Mouse (Mus musculus): Measurements from ENCODE around the gene Tmem132d.

The Tmem132d gene

DNA sequence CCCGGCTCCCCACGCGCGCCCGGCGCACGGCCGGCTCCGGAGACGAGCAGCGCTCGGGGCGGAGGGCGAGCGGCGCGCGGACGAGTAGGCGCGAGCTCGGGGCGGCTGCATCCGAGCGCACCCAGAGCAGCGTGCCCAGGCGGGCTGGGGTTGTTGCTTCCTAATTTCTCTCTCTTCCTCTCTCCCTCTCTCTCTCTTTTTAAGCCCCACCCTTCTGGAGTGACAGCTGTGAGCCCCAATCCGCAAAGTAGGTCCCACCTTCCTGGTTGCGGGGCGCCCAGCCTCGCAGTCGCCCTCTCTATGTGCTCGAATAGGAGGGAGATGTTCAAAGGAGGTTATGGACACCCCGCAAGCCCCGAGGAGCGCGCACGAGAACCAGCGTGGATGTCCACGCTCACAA is at the start of gene Tmem132d:
Gene Tmem132d, minus strand, starts transcription at position 162 of the 400 bp plus-strand sequence.
- DNase-seq (ENCODE audit: low read depth, low spot score): no peak

GRCm38 (mm10) chr5:128480816-128481215 is 47.9 kb upstream of the Tmem132d start:
- DNase-seq (ENCODE audit: low read depth, low spot score): no peak

- no peak for DNase-seq (ENCODE audit: low read depth, low spot score)
These were observed 42.5 kb upstream of the Tmem132d start for GRCm38 (mm10) chr5:128475372-128475771.

DNA sequence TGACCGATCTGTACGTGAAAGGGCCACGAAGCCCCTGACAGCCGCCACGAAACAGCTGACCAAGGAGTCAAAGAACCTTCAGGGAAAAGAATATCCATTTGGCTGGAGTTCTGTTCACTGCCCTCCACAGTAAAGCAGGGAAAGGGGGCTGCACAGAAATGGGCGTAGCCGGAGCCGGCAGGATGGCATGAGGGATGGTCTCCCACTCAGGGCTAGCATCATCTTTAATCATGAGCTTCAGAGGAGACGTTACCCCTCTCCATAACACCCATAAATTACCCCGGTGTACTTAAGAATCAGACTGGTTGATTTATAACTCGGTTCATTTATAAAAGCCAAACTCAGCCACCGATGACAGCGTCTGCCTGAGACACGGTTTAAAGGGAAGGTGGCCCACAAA is 36.9 kb upstream of the Tmem132d start:
- DNase-seq (ENCODE audit: low read depth, low spot score): no peak

DNA sequence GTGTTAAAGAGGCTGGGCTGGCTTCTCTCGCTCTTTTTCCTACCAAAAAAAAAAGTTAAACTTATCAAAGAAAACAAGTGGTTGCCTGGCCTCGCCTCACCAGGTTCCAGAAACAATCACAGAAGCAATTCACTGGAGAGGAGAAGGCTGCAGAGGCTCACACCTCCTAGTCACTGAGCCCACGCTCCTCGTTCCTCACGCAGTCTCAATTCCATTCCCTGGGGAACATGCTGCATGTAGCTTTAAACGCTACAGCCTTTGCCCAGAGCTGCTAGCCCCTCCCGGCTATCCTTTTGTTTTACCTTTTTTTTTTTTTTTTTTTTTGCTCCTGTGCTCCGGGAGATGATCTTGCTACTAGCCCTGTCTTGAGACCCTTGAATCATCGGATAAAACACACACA is 31.6 kb upstream of the Tmem132d start:
- DNase-seq (ENCODE audit: low read depth, low spot score): no peak

GRCm38 (mm10) chr5:128460605-128461004 is 27.7 kb upstream of the Tmem132d start:
- DNase-seq (ENCODE audit: low read depth, low spot score): no peak

DNA sequence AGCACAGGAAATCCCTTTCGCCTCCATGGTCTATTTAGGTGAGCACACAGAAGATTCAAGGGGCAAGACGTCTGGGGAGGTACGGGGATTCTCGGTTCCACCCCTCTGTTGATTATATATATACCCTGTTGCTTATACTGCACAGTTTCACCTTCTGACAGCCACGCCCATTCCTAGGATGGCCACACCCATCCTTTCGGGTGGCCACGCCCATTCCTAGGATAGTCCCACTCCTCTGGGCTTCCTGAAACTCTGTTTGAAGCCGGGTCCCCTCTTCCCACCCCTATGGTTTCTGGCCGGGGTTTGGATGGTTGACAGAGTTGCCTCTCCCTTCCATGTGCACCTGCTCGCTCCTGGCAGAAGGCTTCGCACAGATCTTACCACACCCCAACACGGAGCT is 22.9 kb upstream of the Tmem132d start:
- no peak for DNase-seq (ENCODE audit: low read depth, low spot score)

DNA sequence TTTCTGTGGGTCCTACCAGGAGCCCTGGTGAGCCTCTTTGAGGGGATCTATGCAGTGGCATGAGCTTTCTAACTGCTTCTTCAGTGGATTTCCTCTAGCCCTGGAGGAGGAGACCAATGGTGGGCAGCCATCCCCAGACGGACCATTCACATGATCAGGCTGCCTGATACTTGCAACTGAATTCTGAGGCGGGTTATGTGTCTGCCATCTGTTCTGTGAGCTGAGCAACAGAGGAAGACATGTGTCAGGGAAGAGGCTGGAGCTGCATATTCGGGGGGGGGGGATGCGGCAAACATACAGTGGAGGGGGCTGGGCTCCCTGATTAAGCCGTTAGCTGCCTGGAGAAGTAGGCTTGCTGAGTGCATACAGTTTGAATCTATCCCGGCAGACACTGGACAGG is 19.3 kb upstream of the Tmem132d start:
- no peak for DNase-seq (ENCODE audit: low read depth, low spot score)

DNA sequence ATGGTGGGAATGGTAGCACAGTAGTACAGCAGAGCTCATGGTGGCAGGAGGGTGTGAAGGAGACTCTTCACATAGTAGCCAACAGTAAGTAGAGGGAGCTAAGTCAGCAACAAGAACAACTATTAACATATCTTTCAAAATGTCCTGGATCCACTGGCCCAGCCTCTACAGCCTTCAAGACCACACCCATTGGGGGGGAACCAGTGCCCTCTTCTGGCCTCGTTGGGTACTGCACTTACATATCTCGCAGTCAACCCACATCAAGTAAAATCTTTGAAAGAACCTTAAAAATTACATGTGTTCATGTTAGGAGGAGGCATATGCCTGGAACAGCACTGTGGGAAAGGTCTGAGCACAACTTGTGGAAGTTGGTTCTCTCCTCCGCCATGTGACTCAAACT is 17.9 kb upstream of the Tmem132d start:
- no peak for DNase-seq (ENCODE audit: low read depth, low spot score)

- no peak for DNase-seq (ENCODE audit: low read depth, low spot score)
These were observed 12.0 kb upstream of the Tmem132d start for GRCm38 (mm10) chr5:128444876-128445275.

DNA sequence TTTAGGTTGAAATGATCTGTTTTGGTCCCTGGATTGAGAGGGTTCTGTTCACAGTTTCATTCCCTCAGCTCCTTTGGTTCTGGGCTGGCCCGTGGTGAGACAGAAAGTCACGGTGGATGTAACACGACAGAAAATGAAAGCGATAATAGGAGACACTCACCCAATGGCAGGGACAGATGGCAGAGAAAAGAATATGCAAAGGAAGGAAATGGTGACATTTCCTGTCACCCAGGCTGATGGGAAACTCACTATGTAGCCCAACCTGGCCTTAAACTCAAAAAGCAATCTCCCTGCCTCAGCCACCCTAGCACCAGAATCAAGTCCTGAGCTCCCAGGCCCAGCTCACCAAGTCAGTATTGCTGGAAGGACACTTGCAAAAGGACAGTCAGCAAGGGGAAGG is 11.0 kb upstream of the Tmem132d start:
- no peak for DNase-seq (ENCODE audit: low read depth, low spot score)

DNA sequence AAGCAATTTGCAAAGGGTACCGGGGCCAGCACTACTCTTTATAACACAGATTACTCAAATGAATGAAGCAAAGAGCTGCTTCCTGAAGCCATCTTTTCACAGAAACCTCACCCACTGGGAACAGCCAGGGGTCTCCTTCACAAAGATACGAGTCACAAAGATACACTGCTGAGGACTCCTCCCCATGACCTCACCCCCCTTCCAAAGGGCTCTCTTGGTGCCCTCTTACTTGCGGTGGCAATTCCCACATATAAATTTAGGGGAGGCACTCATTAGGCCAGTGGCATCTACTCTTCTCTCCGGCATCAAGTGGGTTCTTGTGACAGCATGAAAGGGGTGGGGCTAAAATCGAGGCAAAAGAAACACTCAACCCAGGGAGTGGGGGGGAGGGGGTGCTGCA is 8.2 kb upstream of the Tmem132d start:
- no peak for DNase-seq (ENCODE audit: low read depth, low spot score)

GRCm38 (mm10) chr5:128439828-128440227 is 7.0 kb upstream of the Tmem132d start:
- DNase-seq (ENCODE audit: low read depth, low spot score): peak; percentile 25

GRCm38 (mm10) chr5:128438078-128438477 is 5.2 kb upstream of the Tmem132d start:
- no peak for DNase-seq (ENCODE audit: low read depth, low spot score)

GRCm38 (mm10) chr5:128436909-128437308 is 4.0 kb upstream of the Tmem132d start:
- peak; percentile 16 for DNase-seq (ENCODE audit: low read depth, low spot score)

- no peak for DNase-seq (ENCODE audit: low read depth, low spot score)
These were observed 2.8 kb upstream of the Tmem132d start for GRCm38 (mm10) chr5:128435683-128436082.

- DNase-seq (ENCODE audit: low read depth, low spot score): no peak
These were observed 909 bp upstream of the Tmem132d start for GRCm38 (mm10) chr5:128433786-128434185.

DNA sequence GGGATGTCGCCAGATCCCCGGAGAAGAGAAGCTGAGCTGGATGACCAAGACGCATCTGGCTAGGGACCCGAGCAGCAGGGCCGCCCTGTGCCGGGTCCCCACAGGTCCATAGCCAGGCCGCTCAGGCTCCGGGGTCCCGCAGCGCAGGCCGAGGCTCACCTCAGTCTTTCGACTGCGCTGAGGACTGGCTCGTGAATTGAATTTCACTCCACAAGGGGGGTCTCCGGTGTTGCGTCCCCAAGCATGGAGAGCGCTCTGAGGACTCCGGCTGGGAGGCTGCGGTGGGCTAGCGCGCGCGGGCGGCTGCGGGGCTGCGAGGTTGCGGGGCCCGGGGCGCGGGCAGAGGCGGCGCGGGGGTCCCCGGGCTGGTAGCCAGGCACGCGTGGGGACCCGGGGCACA is 455 bp downstream of the Tmem132d start:
- DNase-seq (ENCODE audit: low read depth, low spot score): no peak

GRCm38 (mm10) chr5:128424636-128425035 is 8.2 kb downstream of the Tmem132d start:
- DNase-seq (ENCODE audit: low read depth, low spot score): no peak

- DNase-seq (ENCODE audit: low read depth, low spot score): no peak
These were observed 8.7 kb downstream of the Tmem132d start for GRCm38 (mm10) chr5:128424213-128424612.

DNA sequence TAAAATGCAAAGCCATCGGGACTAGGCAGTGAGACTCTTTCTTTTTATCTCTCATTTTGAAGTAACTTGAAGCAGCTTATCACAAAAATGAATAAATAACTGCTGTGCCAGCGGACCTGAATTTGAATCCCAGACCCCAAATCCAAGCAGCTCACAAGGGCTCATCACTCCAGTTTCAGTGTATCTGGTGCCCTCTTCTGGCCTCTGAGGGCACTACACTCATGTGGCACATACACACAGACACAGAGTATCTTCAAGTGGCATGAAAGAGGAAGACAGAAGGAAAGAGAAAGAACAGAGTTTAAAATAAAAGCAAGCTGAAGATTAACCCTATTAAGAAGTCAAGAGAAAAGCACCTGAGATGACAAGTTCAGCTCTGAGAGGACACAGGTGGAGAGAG is 10.8 kb downstream of the Tmem132d start:
- no peak for DNase-seq (ENCODE audit: low read depth, low spot score)

GRCm38 (mm10) chr5:128418149-128418710 is 14.6 kb downstream of the Tmem132d start:
- DNase-seq (ENCODE audit: low read depth, low spot score): no peak

GRCm38 (mm10) chr5:128414056-128414455 is 18.8 kb downstream of the Tmem132d start:
- no peak for DNase-seq (ENCODE audit: low read depth, low spot score)

- no peak for DNase-seq (ENCODE audit: low read depth, low spot score)
These were observed 20.6 kb downstream of the Tmem132d start for GRCm38 (mm10) chr5:128412306-128412705.

Measured in retina, adult 2 months (tissue).